26 mouse cellular contexts compared by ENCODE assay signal in genomic region chr16:38191460-38191859, GRCm38 (mm10).
"Had no signal": no experiment of that assay in that cellular context is flagged by ENCODE, and none has a peak within 500 bp of the region (broad histone marks: within the 10 kb centered on the region; RNA-seq: fewer than 3 reads in every experiment).

No protein-coding gene starts in this region.

- H3K9me3 ChIP-seq: kidney, embryonic 15.5 days; limb, embryonic 12.5 days; limb, embryonic 15.5 days; megakaryocyte, embryonic 14.5 days; midbrain, embryonic 10.5 days; midbrain, embryonic 13.5 days; neural tube, embryonic 12.5 days; neural tube, embryonic 15.5 days had no signal

- H3K4me3 ChIP-seq: kidney, embryonic 15.5 days; limb, embryonic 12.5 days; limb, embryonic 15.5 days; megakaryocyte, embryonic 14.5 days; midbrain, embryonic 10.5 days; midbrain, embryonic 13.5 days; myocyte; neural tube, embryonic 12.5 days; neural tube, embryonic 15.5 days had no signal

- H3K4me1 ChIP-seq: kidney, embryonic 15.5 days; limb, embryonic 12.5 days; limb, embryonic 15.5 days; midbrain, embryonic 10.5 days; midbrain, embryonic 13.5 days; neural tube, embryonic 12.5 days; neural tube, embryonic 15.5 days had no signal

- H3K4me2 ChIP-seq: kidney, embryonic 15.5 days; limb, embryonic 12.5 days; limb, embryonic 15.5 days; liver, embryonic 11.5 days; lung, embryonic 14.5 days; midbrain, embryonic 13.5 days; neural tube, embryonic 12.5 days; neural tube, embryonic 15.5 days had no signal

- H3K9ac ChIP-seq: kidney, embryonic 15.5 days; limb, embryonic 12.5 days; limb, embryonic 15.5 days; liver, embryonic 14.5 days; liver, postnatal 0 days; lung, embryonic 14.5 days; midbrain, embryonic 13.5 days; neural tube, embryonic 12.5 days; neural tube, embryonic 15.5 days had no signal

- DNase-seq: kidney, adult 11 months; kidney, adult 8-10 months; kidney, postnatal 10 days; kidney, postnatal 36 days; left cerebral cortex, postnatal 4 days; liver, postnatal 0 days; lung, embryonic 14.5 days; lung, postnatal 36 days; right cerebral cortex, adult 18-20 months; right cerebral cortex, postnatal 14 days; right cerebral cortex, postnatal 4 days; spleen, adult 18-20 months; thymus, postnatal 25 days had no signal

- H3K27me3 ChIP-seq: kidney, embryonic 15.5 days; limb, embryonic 12.5 days; limb, embryonic 15.5 days; megakaryocyte, embryonic 14.5 days; midbrain, embryonic 13.5 days; neural tube, embryonic 12.5 days; neural tube, embryonic 15.5 days had no signal

- ATAC-seq: liver, postnatal 0 days; lung, postnatal 0 days; midbrain, embryonic 13.5 days; midbrain, embryonic 16.5 days had no signal

- H3K27ac ChIP-seq: kidney, embryonic 15.5 days; limb, embryonic 12.5 days; limb, embryonic 15.5 days; liver, embryonic 14.5 days; midbrain, embryonic 10.5 days; midbrain, embryonic 13.5 days; neural tube, embryonic 12.5 days; neural tube, embryonic 15.5 days had no signal
